Mouse (Mus musculus): ENCODE data around the gene Grid2.

The Grid2 gene

GRCm38 (mm10) chr6:64251041-64251440, 995.4 kb downstream of the Grid2 start:
- in situ Hi-C loops (cut with MboI; ENCODE audit: low pct_unique_long_range_greater_than_20kb in 1 of 2, low sequenced_read_pairs in 2 of 2, unreplicated experiment in 1 of 2) = no loop called here

GRCm38 (mm10) chr6:64263517-64263916, 1007.8 kb downstream of the Grid2 start:
- in situ Hi-C loops (cut with MboI; ENCODE audit: low pct_unique_long_range_greater_than_20kb in 1 of 2, low sequenced_read_pairs in 2 of 2, unreplicated experiment in 1 of 2) = no loop called here

- in situ Hi-C loops (cut with MboI; ENCODE audit: low pct_unique_long_range_greater_than_20kb in 1 of 2, low sequenced_read_pairs in 2 of 2, unreplicated experiment in 1 of 2) = no loop called here
Observed at GRCm38 (mm10) chr6:64264224-64264623, 1008.5 kb downstream of the Grid2 start.

GRCm38 (mm10) chr6:64274319-64275114, 1018.8 kb downstream of the Grid2 start:
- in situ Hi-C loops (cut with MboI; ENCODE audit: low pct_unique_long_range_greater_than_20kb in 1 of 2, low sequenced_read_pairs in 2 of 2, unreplicated experiment in 1 of 2) = no loop called here

- in situ Hi-C loops (cut with MboI; ENCODE audit: low pct_unique_long_range_greater_than_20kb in 1 of 2, low sequenced_read_pairs in 2 of 2, unreplicated experiment in 1 of 2) = no loop called here
Observed at GRCm38 (mm10) chr6:64279927-64280326, 1024.3 kb downstream of the Grid2 start.

- in situ Hi-C loops (cut with MboI; ENCODE audit: low pct_unique_long_range_greater_than_20kb in 1 of 2, low sequenced_read_pairs in 2 of 2, unreplicated experiment in 1 of 2) = no loop called here
Observed at GRCm38 (mm10) chr6:64293761-64294160, 1038.1 kb downstream of the Grid2 start.

DNA sequence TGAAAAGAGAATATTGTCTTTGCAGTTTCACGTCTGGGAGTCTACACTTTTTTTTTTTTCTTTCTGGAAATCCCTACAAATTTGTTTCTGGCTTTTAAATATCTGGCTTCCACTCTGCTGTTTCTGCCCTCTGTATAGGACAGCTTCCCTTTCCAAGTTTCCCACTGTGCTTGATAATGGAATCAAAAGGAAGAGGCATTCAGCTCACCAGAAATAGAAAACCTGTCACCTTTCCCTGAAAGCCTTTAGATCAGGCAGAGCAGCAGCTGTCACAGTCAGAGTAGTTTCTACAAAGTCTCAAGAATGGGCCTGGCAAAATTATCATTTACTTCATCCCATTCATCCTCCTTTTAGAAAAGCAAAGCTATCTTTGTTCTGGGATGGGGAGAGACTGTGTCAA, 1042.0 kb downstream of the Grid2 start:
- in situ Hi-C loops (cut with MboI; ENCODE audit: low pct_unique_long_range_greater_than_20kb in 1 of 2, low sequenced_read_pairs in 2 of 2, unreplicated experiment in 1 of 2) = no loop called here

DNA sequence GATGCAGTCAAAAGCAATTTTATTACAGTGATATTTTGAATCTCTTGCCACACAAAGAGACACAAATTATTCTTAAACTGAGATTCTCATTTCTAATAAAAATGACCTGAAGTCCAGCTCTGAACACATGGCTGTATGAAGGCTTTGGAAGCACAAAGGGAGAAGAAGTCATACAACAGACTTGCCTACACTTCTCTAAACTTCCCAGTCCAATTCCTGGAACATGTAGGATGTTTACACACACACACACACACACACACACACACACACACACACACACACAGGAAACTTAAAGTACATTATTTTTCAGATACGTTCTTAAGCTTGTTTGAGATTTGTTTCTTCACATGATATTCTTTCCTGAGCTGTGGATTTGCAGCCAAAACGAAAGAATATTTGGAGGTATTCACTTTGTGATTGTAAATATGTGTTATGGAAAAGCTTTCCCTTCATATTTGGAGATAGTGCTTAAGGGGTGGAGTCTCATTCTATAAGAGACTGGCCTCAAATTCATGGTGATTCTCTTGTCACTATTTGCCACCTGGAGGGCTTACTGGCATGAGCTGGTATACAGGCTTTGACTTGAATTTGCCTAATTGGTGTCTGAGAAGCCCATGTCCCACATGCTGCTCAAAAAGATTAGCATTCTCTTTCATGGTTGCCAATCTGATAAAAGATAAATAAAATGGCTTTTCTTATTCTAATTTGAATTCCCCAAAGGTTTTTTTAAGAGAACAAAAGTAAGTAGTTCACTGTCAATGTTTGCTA, 1049.2 kb downstream of the Grid2 start:
- in situ Hi-C loops (cut with MboI; ENCODE audit: low pct_unique_long_range_greater_than_20kb in 1 of 2, low sequenced_read_pairs in 2 of 2, unreplicated experiment in 1 of 2) = no loop called here

DNA sequence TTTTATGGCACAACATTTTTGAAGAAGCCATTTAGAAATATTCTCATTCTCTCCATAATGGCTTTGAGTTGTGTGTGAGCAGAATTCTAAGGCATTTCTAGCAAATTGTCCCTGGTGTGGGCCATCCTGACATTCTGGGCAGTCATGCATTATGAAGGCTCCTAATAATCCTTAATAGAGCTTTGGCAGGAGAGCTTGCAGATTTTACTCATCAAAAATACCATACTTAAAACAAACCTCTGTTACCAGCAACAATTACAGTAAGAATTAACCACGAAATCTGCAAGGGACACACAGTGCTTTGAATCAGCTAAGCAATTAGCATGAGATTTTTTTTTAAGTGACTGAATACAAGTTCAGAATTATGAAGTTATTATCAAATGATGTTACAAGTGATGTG, 1053.0 kb downstream of the Grid2 start:
- in situ Hi-C loops (cut with MboI; ENCODE audit: low pct_unique_long_range_greater_than_20kb in 1 of 2, low sequenced_read_pairs in 2 of 2, unreplicated experiment in 1 of 2) = no loop called here

DNA sequence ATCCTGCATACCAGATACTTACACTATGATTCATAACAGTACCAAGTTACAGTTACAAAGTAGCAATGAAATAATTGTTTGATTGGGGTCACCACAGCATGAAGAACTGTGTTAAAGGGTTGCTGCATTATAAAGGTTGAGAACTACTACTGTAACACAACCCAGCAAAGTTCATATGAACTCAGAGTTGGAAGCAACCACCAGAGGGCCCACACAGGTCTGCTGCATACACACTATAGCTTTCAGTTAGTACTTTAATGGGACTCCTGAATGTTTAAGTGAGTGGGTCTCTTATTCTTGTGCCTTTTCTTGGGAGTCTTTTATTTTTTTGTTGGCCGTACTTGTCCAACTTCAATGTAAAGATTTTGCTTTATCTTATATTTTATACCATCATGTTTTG, 1057.5 kb downstream of the Grid2 start:
- in situ Hi-C loops (cut with MboI; ENCODE audit: low pct_unique_long_range_greater_than_20kb in 1 of 2, low sequenced_read_pairs in 2 of 2, unreplicated experiment in 1 of 2) = no loop called here

GRCm38 (mm10) chr6:64326936-64327335, 1071.3 kb downstream of the Grid2 start:
- in situ Hi-C loops (cut with MboI; ENCODE audit: low pct_unique_long_range_greater_than_20kb in 1 of 2, low sequenced_read_pairs in 2 of 2, unreplicated experiment in 1 of 2) = no loop called here

DNA sequence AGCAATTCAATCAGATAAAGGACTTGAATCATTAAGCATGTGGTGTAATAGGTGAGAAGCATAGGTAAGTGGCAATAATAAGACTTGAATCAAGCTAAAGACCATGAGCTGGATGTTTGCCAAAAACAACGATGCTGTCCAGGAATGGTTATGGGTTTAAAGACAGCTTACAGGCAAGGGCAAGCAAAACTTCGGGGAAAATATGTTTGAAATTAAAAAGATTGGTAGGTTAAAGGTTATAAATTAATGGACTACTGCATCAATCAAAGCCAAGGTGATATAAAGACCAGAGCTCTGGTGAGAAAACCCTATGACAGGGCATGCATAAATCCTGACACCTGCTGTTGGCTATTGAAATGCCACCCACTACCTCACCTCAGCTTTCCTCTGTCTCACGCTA, 1072.2 kb downstream of the Grid2 start:
- in situ Hi-C loops (cut with MboI; ENCODE audit: low pct_unique_long_range_greater_than_20kb in 1 of 2, low sequenced_read_pairs in 2 of 2, unreplicated experiment in 1 of 2) = no loop called here

DNA sequence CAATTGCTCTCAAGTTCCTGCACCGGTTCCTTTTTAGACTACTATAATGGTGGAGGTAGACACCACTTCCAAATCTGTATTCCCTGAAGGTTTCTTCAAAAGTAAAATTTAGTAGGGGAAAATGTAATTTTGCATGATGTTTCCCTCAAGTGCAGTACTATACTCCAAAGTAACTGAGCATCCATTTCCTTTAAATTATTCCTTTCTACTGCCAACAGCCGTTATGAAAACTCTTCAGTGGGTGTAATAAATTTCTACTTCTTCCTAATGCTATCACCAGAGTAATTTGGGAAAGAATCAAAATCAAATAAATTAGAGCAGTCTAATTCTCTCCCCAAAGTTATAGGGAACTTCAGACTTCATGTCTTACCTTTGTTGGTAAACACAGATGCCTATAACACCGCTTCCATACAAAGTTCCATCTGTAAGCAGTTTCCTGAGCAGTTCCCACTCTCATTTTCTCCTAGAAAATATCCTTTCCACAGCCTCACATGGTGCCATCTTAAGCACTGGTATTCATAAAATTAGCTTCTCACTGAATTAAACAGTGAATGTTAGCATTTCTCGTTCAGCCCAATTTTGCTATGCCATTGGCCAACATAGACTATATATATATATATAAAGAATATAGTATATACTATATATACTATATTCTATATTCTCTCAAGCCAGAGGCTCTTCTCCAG, 1142.9 kb downstream of the Grid2 start:
- in situ Hi-C loops (cut with MboI; ENCODE audit: low pct_unique_long_range_greater_than_20kb in 1 of 2, low sequenced_read_pairs in 2 of 2, unreplicated experiment in 1 of 2) = no loop called here

DNA sequence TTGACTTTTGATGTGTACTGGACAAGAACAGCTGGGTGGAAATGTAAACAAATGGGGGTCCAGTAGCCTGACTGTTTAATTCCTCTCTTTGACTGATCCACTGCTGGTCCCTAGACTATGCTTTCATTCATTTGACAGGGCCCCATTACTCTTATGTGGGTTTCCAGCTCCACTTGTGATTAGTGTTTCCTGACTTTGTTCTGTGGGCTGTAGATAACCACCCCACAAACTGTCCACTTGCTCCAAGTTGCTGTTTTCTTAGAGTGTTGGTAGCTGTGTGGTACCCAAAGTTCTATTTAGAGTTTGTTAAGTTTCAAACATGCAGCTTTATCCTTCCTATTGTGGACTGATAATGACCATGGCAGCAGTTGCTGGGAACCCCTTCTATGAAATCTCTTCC, 1172.0 kb downstream of the Grid2 start:
- in situ Hi-C loops (cut with MboI; ENCODE audit: low pct_unique_long_range_greater_than_20kb in 1 of 2, low sequenced_read_pairs in 2 of 2, unreplicated experiment in 1 of 2) = no loop called here

GRCm38 (mm10) chr6:64428898-64429297, 1173.2 kb downstream of the Grid2 start:
- in situ Hi-C loops (cut with MboI; ENCODE audit: low pct_unique_long_range_greater_than_20kb in 1 of 2, low sequenced_read_pairs in 2 of 2, unreplicated experiment in 1 of 2) = no loop called here

GRCm38 (mm10) chr6:64448127-64448526, 1192.5 kb downstream of the Grid2 start:
- in situ Hi-C loops (cut with MboI; ENCODE audit: low pct_unique_long_range_greater_than_20kb in 1 of 2, low sequenced_read_pairs in 2 of 2, unreplicated experiment in 1 of 2) = no loop called here

DNA sequence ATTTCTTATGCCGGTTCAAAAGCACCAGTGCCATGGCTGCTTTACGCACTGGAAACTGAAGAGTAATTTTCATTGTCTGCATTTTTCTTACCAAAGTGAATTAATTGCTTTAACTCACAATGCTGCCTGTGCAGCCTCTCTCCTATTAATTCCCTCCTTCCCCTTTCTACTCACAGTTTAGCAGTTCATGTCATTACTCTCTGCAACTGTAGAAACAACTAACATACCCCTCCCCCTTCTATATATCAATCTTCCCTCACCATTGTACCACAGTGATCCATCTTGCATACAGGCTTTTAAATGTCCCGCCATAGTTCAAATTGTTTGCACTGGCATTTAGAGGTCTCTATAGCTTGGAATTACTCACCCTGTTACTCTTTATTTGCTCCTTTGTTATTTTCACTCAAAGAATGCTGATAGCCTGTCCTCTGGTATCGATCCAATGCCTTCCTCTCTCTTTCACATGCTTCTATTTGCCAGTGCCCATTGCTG, 1193.2 kb downstream of the Grid2 start:
- in situ Hi-C loops (cut with MboI; ENCODE audit: low pct_unique_long_range_greater_than_20kb in 1 of 2, low sequenced_read_pairs in 2 of 2, unreplicated experiment in 1 of 2) = no loop called here

- in situ Hi-C loops (cut with MboI; ENCODE audit: low pct_unique_long_range_greater_than_20kb in 1 of 2, low sequenced_read_pairs in 2 of 2, unreplicated experiment in 1 of 2) = no loop called here
Observed at GRCm38 (mm10) chr6:64450770-64451169, 1195.1 kb downstream of the Grid2 start.

GRCm38 (mm10) chr6:64479884-64480283, 1224.2 kb downstream of the Grid2 start:
- in situ Hi-C loops (cut with MboI; ENCODE audit: low pct_unique_long_range_greater_than_20kb in 1 of 2, low sequenced_read_pairs in 2 of 2, unreplicated experiment in 1 of 2) = no loop called here
